Mouse (Mus musculus) C2C12 (cell line): ENCODE measurements at regions not wholly inside any gene's neighbourhood (a gene's known extent, or its start where the extent isn't known, plus 50 kb on each side); places are given as distances from the start of the nearest gene placed in this dataset.

Source experiments
- CEBPB ChIP-seq: IDR thresholded peaks from one replicate; pipeline ENCODE4 v1.6.1; 2011; ENCODE audit warnings: low read depth, mild to moderate bottlenecking, control low read depth, moderate library complexity
- CTCF ChIP-seq: IDR thresholded peaks from one replicate; pipeline ENCODE4 v1.5.1; 2011; ENCODE audit not compliant: control insufficient read depth, insufficient read depth, insufficient read length
- FOSL1 ChIP-seq: IDR thresholded peaks from one replicate; pipeline ENCODE4 v1.8.0; 2011; ENCODE audit warnings: mild to moderate bottlenecking, low read length; ENCODE audit not compliant: poor library complexity, insufficient read depth, severe bottlenecking
- MAX ChIP-seq: IDR thresholded peaks from one replicate; pipeline ENCODE4 v1.6.1; 2011; ENCODE audit warnings: mild to moderate bottlenecking, control low read depth
- MYOD1 ChIP-seq: IDR thresholded peaks from one replicate; pipeline ENCODE4 v1.6.1; 2011; ENCODE audit warnings: low read depth; ENCODE audit not compliant: control insufficient read depth, insufficient read length
- MYOG ChIP-seq: IDR thresholded peaks from one replicate; pipeline ENCODE4 v1.6.1; 2011; ENCODE audit not compliant: control insufficient read depth, insufficient read length; ENCODE audit errors: extremely low read depth
- USF1 ChIP-seq: IDR thresholded peaks from one replicate; pipeline ENCODE4 v1.6.1; 2011; ENCODE audit warnings: low read depth, mild to moderate bottlenecking, control low read depth, moderate library complexity

DNA sequence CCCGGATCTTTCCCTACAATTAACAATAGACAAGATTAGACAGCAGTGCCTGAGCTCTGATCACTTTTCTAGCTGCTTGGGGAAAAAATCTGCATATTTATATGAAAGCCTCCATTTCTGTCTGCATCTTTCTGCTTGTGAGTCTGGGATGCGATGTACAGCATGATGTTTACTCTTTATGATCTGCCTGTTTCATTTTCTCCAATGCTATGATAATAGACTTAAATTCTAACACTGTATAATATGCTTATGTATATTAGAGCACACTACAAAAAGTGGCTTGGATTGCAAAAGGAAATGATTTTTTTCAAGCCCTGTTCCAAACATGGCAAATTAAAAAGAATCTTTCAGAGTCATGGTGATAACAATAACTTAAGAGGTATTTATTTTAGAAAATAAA lies 468.3 kb upstream of the Ndn start:
- TF ChIP-seq CTCF = no peak
- no peak for TF ChIP-seq USF1
- TF ChIP-seq MAX = no peak
- no peak for TF ChIP-seq MYOD1
- no peak for TF ChIP-seq MYOG
- no peak for TF ChIP-seq CEBPB
- TF ChIP-seq FOSL1 = no peak
